Mouse (Mus musculus): Measurements from ENCODE around the gene Gm26992. TPM values are rescaled to one million over a fixed set of nuclear protein-coding genes. Genes with fewer than 3 reads are reported as not detected.

The Gm26992 gene
- polyA plus RNA-seq (2016; fragmentation: Nextera tagmentation; extraction: Ambion mirVana): not detected in 2 replicates

GRCm38 (mm10) chrX:103421710-103422109, at the start of gene Gm26992:
TSS of gene Gm26992 (plus strand) at chrX:103422010.
- no peak for DNase-seq (ENCODE audit: low spot score)
- no peak within 1 kb of the TSS for H3K27ac ChIP-seq
- H3K27me3 ChIP-seq (ENCODE audit: insufficient read depth, poor library complexity, severe bottlenecking): peaks cover 80% of the 10 kb centered on the region
- H3K9me3 ChIP-seq: no peaks in the 10 kb centered on the region
- no peaks in the 10 kb centered on the region for H3K36me3 ChIP-seq
- no peaks in the 10 kb centered on the region for H3K4me1 ChIP-seq (replicated peaks)
- H3K4me3 ChIP-seq: no peak within 1 kb of the TSS
- 85% methylated on average over 2 of the region's 2 CpGs for WGBS

GRCm38 (mm10) chrX:103374250-103374649, 47.6 kb upstream of the Gm26992 start:
- no peaks in the 10 kb centered on the region for H3K4me1 ChIP-seq (replicated peaks)
- peaks cover 69% of the 10 kb centered on the region for H3K27me3 ChIP-seq (ENCODE audit: insufficient read depth, poor library complexity, severe bottlenecking)
- H3K4me3 ChIP-seq: no peak overlapping the region
- 70% methylated on average over 5 of the region's 5 CpGs for whole genome bisulfite sequencing
- H3K27ac ChIP-seq: no peak overlapping the region
- no peaks in the 10 kb centered on the region for H3K9me3 ChIP-seq
- no peaks in the 10 kb centered on the region for H3K36me3 ChIP-seq
- DNase-seq (ENCODE audit: low spot score): no peak

- 81% methylated on average over 3 of the region's 3 CpGs for WGBS
- no peak for DNase-seq (ENCODE audit: low spot score)
- Histone ChIP-seq H3K9me3 (no peaks in the 10 kb centered on the region), H3K4me3 (no peak overlapping the region), H3K27ac (no peak overlapping the region), H3K27me3 (ENCODE audit: insufficient read depth, poor library complexity, severe bottlenecking) (peaks cover 92% of the 10 kb centered on the region), H3K4me1 (replicated peaks) (no peaks in the 10 kb centered on the region), H3K36me3 (no peaks in the 10 kb centered on the region)
These were observed 37.3 kb upstream of the Gm26992 start for GRCm38 (mm10) chrX:103384528-103384927.

GRCm38 (mm10) chrX:103388131-103388530, 33.7 kb upstream of the Gm26992 start:
- Histone ChIP-seq H3K27me3 (ENCODE audit: insufficient read depth, poor library complexity, severe bottlenecking) (peaks cover 88% of the 10 kb centered on the region), H3K4me1 (replicated peaks) (no peaks in the 10 kb centered on the region), H3K9me3 (no peaks in the 10 kb centered on the region), H3K4me3 (no peak overlapping the region), H3K27ac (no peak overlapping the region), H3K36me3 (no peaks in the 10 kb centered on the region)
- 90% methylated on average over 3 of the region's 3 CpGs for WGBS
- DNase-seq (ENCODE audit: low spot score): no peak

- Histone ChIP-seq H3K27me3 (ENCODE audit: insufficient read depth, poor library complexity, severe bottlenecking) (peaks cover 89% of the 10 kb centered on the region), H3K27ac (no peak overlapping the region), H3K36me3 (no peaks in the 10 kb centered on the region), H3K4me1 (replicated peaks) (no peaks in the 10 kb centered on the region), H3K4me3 (no peak overlapping the region), H3K9me3 (no peaks in the 10 kb centered on the region)
- DNase-seq (ENCODE audit: low spot score): no peak
- WGBS: 80% methylated on average over 1 of the region's 1 CpGs
These were observed 28.0 kb upstream of the Gm26992 start for GRCm38 (mm10) chrX:103393841-103394240.

GRCm38 (mm10) chrX:103405021-103405420, 16.8 kb upstream of the Gm26992 start:
- 0 out of 2 replicates have a peak overlapping the region, but pooled peaks have one; percentile 16 for H3K4me3 ChIP-seq
- no peaks in the 10 kb centered on the region for H3K4me1 ChIP-seq (replicated peaks)
- peak; percentile 2 for DNase-seq (ENCODE audit: low spot score)
- H3K36me3 ChIP-seq: no peaks in the 10 kb centered on the region
- H3K27me3 ChIP-seq (ENCODE audit: insufficient read depth, poor library complexity, severe bottlenecking): peaks cover 74% of the 10 kb centered on the region
- no peak overlapping the region for H3K27ac ChIP-seq
- WGBS: 42% methylated on average over 13 of the region's 13 CpGs
- no peaks in the 10 kb centered on the region for H3K9me3 ChIP-seq

- Histone ChIP-seq H3K9me3 (no peaks in the 10 kb centered on the region), H3K27me3 (ENCODE audit: insufficient read depth, poor library complexity, severe bottlenecking) (peaks cover 87% of the 10 kb centered on the region), H3K4me1 (replicated peaks) (no peaks in the 10 kb centered on the region), H3K36me3 (no peaks in the 10 kb centered on the region), H3K27ac (no peak within 1 kb of the TSS), H3K4me3 (no peak within 1 kb of the TSS)
- WGBS: 83% methylated on average over 5 of the region's 5 CpGs
- DNase-seq (ENCODE audit: low spot score): no peak
These were observed 7.6 kb upstream of the Gm26992 start, which contains the start of gene Tsx for GRCm38 (mm10) chrX:103414167-103414566. TSS of gene Tsx (plus strand) at chrX:103414467.

- no peak overlapping the region for H3K4me3 ChIP-seq
- no peaks in the 10 kb centered on the region for H3K9me3 ChIP-seq
- no peak for DNase-seq (ENCODE audit: low spot score)
- no peaks in the 10 kb centered on the region for H3K4me1 ChIP-seq (replicated peaks)
- WGBS: 76% methylated on average over 7 of the region's 7 CpGs
- H3K27ac ChIP-seq: no peak overlapping the region
- no peaks in the 10 kb centered on the region for H3K36me3 ChIP-seq
- peaks cover 74% of the 10 kb centered on the region for H3K27me3 ChIP-seq (ENCODE audit: insufficient read depth, poor library complexity, severe bottlenecking)
These were observed 5.9 kb downstream of the Gm26992 start for GRCm38 (mm10) chrX:103427677-103428076.

GRCm38 (mm10) chrX:103432293-103432692, 10.5 kb downstream of the Gm26992 start:
- Histone ChIP-seq H3K27ac (no peak overlapping the region), H3K9me3 (no peaks in the 10 kb centered on the region), H3K36me3 (no peaks in the 10 kb centered on the region), H3K4me3 (no peak overlapping the region), H3K4me1 (replicated peaks) (no peaks in the 10 kb centered on the region), H3K27me3 (ENCODE audit: insufficient read depth, poor library complexity, severe bottlenecking) (peaks cover 75% of the 10 kb centered on the region)
- DNase-seq (ENCODE audit: low spot score): no peak
- 75% methylated on average over 7 of the region's 7 CpGs for WGBS

- H3K27ac ChIP-seq: no peak overlapping the region
- no peak for DNase-seq (ENCODE audit: low spot score)
- H3K4me1 ChIP-seq (replicated peaks): no peaks in the 10 kb centered on the region
- H3K4me3 ChIP-seq: no peak overlapping the region
- peaks cover 75% of the 10 kb centered on the region for H3K27me3 ChIP-seq (ENCODE audit: insufficient read depth, poor library complexity, severe bottlenecking)
- 15% methylated on average over 9 of the region's 9 CpGs for WGBS
- no peaks in the 10 kb centered on the region for H3K9me3 ChIP-seq
- H3K36me3 ChIP-seq: no peaks in the 10 kb centered on the region
These were observed 16.2 kb downstream of the Gm26992 start for GRCm38 (mm10) chrX:103438023-103438422.

GRCm38 (mm10) chrX:103440803-103441202, 19.0 kb downstream of the Gm26992 start:
- no peaks in the 10 kb centered on the region for H3K4me1 ChIP-seq (replicated peaks)
- H3K4me3 ChIP-seq: no peak overlapping the region
- DNase-seq (ENCODE audit: low spot score): no peak
- 4% methylated on average over 1 of the region's 1 CpGs for WGBS
- H3K9me3 ChIP-seq: no peaks in the 10 kb centered on the region
- H3K27ac ChIP-seq: no peak overlapping the region
- peaks cover 74% of the 10 kb centered on the region for H3K27me3 ChIP-seq (ENCODE audit: insufficient read depth, poor library complexity, severe bottlenecking)
- no peaks in the 10 kb centered on the region for H3K36me3 ChIP-seq

- no peak for DNase-seq (ENCODE audit: low spot score)
- Histone ChIP-seq H3K9me3 (no peaks in the 10 kb centered on the region), H3K4me3 (no peak overlapping the region), H3K36me3 (no peaks in the 10 kb centered on the region), H3K27me3 (ENCODE audit: insufficient read depth, poor library complexity, severe bottlenecking) (peaks cover 72% of the 10 kb centered on the region), H3K27ac (no peak overlapping the region), H3K4me1 (replicated peaks) (peaks cover 8% of the 10 kb centered on the region; the same call in 1 of the 2 replicates)
- WGBS: 37% methylated on average over 7 of the region's 7 CpGs
These were observed 21.9 kb downstream of the Gm26992 start for GRCm38 (mm10) chrX:103443755-103444154.

- H3K36me3 ChIP-seq: no peaks in the 10 kb centered on the region
- WGBS: 11% methylated on average over 34 of the region's 34 CpGs
- DNase-seq (ENCODE audit: low spot score): peak; percentile 17
- peak overlapping the region; percentile 49 for H3K4me3 ChIP-seq
- H3K9me3 ChIP-seq: no peaks in the 10 kb centered on the region
- H3K27me3 ChIP-seq (ENCODE audit: insufficient read depth, poor library complexity, severe bottlenecking): peaks cover 74% of the 10 kb centered on the region
- no peak overlapping the region for H3K27ac ChIP-seq
- H3K4me1 ChIP-seq (replicated peaks): peaks cover 8% of the 10 kb centered on the region; the same call in 1 of the 2 replicates
These were observed 25.8 kb downstream of the Gm26992 start for GRCm38 (mm10) chrX:103447539-103448169.

Data from hindbrain, embryonic 10.5 days (tissue).